Mouse (Mus musculus): ENCODE results near the gene Tm4sf20.

GRCm38 (mm10) chr1:82768269-82768668, at the start of gene Tm4sf20:
- no peak for TF ChIP-seq CTCF (IDR thresholded peaks at IDR 0.05; ENCODE audit: control insufficient read depth, insufficient read depth, insufficient replicate concordance, low read depth, low read length)
- TF ChIP-seq POLR2A (IDR thresholded peaks at IDR 0.05; ENCODE audit: control insufficient read depth, low read depth, low read length): no peak

All from testis, adult 2 months (tissue).